Mouse (Mus musculus): ENCODE results near the gene Bex3.
"Not testable (repeated sequence)": the region's sequence is repeated elsewhere in the genome, so short reads cannot be mapped to it uniquely, and the experiment has no call there.

Gene Bex3

GRCm38 (mm10) chrX:136269743-136270392 lies at the start of gene Bex3:
TSS of gene Bex3 (plus strand) at chrX:136270253.
- peak in 1 of 2 experiments; percentile 46 for DNase-seq (ENCODE audit: low spot score in 2 of 2)

DNA sequence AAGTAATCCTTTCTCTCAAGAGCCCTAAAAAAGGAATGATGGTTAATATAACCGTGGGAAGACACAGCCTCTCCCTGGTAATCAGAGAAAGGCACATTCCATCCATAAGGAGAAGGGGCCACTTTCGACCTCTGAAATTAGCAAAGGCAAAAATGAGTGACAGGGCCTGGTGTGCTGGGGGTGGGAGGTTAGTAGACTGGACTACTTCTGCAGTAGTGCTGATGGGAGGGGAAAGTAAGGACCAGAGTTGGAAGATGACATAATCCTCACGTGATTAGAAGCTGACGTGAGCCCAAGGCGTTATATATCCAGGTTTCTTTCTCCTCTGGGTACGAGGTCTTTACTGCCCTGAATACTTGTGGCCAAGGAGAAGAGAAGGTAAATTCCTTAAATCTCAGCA lies 46.3 kb upstream of the Bex3 start:
- DNase-seq (ENCODE audit: low spot score in 2 of 2), result no peak

DNA sequence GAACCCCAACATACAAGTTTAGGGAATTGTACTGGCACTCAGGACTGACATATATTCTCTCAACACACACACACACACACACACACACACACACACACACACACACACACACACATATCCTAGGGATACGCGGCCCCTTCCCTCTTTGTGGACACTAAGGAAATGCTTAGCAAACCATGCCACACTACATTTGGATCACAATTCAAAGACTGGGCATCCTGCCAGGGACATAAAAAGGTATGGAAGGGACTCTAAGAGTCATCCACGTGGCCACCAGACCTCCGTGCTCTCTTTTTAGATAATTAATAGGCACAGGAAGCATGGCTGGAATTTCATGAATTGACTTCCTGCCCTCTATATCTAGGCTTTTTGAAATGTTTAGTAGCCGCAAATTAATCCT lies 42.3 kb upstream of the Bex3 start:
- no peak for DNase-seq (ENCODE audit: low spot score in 2 of 2)

GRCm38 (mm10) chrX:136238118-136238517 lies 31.9 kb upstream of the Bex3 start:
- DNase-seq (ENCODE audit: low spot score in 2 of 2), result no peak

DNA sequence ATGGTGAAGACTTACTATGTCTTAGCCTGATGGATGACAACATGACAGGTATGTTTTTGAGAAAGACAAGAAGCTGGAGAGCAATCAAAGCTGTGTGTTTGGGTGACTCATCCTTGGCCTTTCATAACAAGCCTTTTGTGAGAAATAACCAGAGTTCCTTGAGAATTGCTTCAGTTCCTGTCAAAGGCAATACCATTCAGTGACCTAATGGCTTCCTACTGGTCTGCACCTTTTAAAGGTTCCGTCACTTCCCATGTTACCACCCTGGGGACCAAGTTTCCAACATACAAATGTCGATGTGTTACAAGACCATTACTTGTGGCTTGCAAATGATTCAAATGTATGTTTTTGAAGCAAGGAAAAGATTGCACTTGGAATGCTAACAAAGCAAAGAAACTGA lies 26.9 kb upstream of the Bex3 start:
- DNase-seq (ENCODE audit: low spot score in 2 of 2), result no peak

- peak; percentile 66 to 75 for DNase-seq (ENCODE audit: low spot score in 2 of 2)
Measured at GRCm38 (mm10) chrX:136244574-136245229, 25.4 kb upstream of the Bex3 start, which contains the start of gene Tceal9. TSS of gene Tceal9 (plus strand) at chrX:136245079.

DNA sequence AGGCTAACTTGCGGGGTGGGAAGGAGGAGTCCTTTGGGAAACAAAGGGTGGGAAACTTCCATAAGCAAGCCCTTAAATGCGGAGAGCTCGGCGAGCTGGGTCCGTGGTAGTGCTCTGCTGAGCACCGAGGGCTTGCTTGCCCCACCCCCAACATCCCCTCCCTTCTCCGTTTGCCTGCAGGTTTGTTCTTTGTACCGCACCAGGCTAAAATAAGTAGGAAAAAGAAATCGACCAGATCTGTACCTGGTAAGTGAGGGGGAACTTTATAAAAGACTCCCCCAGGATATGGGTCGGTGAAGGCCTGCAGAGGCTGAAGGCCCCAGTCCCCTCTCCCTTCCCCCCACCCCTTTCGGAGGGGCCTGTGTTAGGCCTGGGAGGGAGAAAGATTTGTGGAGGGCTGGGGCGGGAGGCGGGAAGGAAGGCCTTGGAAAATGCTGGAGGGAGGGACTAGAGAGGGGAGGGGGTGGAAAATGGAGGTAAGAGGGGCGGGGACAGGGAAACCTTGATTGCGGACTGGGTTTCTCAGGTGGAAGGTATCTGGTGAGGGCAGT lies 24.5 kb upstream of the Bex3 start:
- no peak for DNase-seq (ENCODE audit: low spot score in 2 of 2)

DNA sequence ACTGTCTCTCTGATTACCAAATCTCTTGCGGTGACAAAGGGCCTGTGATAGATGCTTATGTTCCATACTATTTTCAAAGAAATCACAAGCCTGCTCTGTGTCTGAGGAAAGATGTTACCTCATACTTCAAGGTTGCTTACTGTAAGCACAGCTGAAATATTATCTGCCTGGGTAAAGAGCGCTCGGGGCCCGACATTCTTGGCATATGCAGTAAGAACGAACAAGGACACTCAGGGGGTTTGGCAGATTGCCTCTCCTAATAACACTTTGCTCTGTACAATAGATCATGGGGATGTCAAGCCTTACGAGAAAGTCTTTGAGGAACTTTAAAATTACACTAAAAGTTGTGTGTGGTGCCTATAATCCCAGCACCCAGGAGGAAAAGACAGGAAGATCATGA lies 21.2 kb upstream of the Bex3 start:
- no peak for DNase-seq (ENCODE audit: low spot score in 2 of 2)

DNA sequence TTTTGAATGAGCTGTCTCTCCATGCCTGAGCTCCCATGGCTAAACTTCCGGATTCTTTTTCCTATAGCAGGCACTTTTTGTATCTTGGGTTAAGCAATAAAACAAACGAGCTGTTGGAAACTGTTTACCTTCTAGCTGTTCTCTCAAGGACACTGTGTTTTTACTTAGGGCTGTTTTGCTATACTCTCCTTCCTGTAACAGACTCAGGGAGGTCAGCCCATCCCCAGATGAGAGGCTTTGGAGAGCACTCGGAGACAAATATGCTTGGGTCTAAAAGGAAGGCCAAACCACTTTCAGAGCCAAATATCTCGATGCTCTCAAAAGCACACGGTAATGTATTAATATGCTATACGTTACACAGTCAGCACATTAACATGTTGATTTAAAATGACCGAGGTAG lies 20.4 kb upstream of the Bex3 start:
- no peak for DNase-seq (ENCODE audit: low spot score in 2 of 2)

GRCm38 (mm10) chrX:136252023-136252729 lies 17.9 kb upstream of the Bex3 start:
- no peak for DNase-seq (ENCODE audit: low spot score in 2 of 2)

GRCm38 (mm10) chrX:136267720-136268119 lies 2.3 kb upstream of the Bex3 start:
- no peak for DNase-seq (ENCODE audit: low spot score in 2 of 2)

DNA sequence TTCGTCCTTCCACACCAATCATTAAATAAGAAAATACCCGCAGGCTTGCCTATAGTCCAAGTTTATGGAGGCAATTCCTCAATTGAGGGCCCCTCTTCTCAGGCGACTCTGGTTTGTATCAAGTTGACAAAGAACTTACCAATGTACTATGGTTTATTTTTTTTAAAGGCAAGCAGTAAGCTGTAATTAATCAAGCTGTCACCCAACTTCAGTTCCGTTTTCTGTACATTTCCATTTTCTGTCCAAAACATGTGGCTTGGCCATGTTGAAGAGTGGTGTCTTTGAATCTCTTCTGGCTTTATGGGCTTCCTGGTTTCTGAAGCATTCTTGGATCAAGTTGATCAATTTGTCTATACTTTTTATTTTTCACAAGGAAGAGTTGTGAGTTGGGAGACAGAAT lies 1.9 kb upstream of the Bex3 start:
- no peak for DNase-seq (ENCODE audit: low spot score in 2 of 2)

DNA sequence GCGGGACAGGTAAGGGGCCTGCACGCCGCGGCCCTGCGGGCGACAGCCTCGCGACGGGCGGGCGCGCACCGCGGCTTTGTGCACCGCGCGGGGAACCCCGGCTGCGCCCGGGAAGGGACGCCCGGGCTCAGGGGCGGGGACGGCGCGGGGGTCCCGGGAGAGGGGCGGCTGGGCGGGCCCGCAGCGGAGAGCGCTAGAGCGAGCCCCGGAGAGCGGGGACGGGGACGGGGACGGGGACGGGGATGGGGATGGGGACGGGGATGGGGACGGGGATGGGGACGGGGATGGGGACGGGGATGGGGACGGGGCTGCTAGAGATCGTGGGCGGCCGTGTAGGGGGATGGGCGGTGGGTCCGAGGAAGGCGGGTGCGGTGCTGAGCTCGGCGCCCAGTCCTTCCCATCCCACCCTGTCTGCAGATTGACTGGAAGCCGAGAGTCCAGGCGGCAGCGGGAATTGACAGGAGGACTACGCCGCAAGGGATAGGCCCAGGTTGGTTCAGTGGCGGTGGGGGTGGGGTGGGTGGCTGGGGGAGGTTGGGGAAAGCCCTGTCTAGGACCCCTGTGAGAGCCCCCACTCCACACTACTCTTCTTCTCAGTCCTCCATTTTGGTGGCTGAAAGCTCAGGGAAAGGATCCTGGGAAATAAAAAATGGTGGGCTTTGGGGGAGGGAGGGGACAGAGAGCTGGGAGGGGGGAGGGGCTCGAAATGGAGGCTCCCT lies 499 bp downstream of the Bex3 start:
- DNase-seq (ENCODE audit: low spot score in 2 of 2), result not testable (repeated sequence)

DNA sequence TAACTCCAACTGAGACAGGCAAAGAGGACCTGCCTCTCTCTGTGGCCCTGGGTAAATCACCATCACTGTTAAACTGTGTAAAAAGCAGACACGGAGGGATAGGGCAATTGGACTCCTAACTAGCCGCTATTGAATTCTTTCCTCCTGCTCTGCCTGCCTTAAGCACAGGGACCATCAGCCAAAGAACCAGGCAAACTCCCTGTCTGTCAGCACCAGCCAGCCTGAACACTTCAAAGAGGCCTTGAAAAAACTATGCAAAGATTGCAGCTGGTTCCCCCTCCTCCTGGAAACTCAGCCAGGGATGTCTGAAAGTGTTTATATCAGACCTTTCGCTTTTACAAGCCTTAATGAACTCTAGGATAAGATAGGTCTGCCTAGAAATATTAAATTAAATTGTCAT lies 4.5 kb downstream of the Bex3 start:
- no peak for DNase-seq (ENCODE audit: low spot score in 2 of 2)

- no peak for DNase-seq (ENCODE audit: low spot score in 2 of 2)
Measured at GRCm38 (mm10) chrX:136275386-136275785, 5.3 kb downstream of the Bex3 start.

GRCm38 (mm10) chrX:136277577-136277976 lies 7.5 kb downstream of the Bex3 start:
- DNase-seq (ENCODE audit: low spot score in 2 of 2), result no peak

DNA sequence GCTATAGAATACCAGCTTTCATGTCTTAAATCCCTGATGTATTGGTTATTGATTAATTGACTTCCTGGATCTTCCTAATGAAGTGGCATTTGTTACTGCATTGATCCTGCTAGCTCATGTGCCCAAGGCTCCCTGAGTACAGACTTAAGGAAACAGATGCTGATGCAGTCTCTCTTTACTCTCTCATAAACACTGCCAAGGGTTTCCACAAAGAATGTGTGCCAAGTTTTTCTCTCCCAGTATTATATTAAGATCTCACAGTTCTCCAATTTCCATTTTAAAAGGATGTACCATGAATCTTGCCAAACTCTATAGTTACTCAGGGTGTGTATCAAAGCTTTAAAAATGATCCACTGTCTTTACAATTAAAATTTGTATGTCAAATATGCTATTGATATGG lies 8.3 kb downstream of the Bex3 start:
- no peak for DNase-seq (ENCODE audit: low spot score in 2 of 2)

- no peak for DNase-seq (ENCODE audit: low spot score in 2 of 2)
Measured at GRCm38 (mm10) chrX:136279410-136279809, 9.4 kb downstream of the Bex3 start.

- no peak for DNase-seq (ENCODE audit: low spot score in 2 of 2)
Measured at GRCm38 (mm10) chrX:136290817-136291281, 20.8 kb downstream of the Bex3 start.

DNA sequence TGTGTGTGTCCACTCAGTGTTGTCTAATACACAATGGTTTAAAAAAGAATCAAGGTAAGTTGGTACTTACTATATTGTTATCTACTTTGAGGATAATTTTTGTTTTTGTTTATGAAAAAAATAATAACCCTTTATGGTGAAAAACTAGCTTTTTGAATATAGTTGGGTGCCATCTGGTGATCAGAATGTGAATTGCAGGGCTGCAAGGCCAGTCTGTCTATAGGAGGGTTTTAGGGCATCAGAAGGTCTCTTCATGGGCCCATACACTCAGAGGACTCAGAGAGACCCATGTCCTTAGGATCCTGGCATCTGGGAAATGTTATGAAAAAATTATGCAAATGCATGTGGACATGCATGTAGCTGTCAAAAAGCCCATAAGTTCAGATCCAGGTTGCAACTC lies 34.2 kb downstream of the Bex3 start:
- DNase-seq (ENCODE audit: low spot score in 2 of 2), result no peak

- no peak for DNase-seq (ENCODE audit: low spot score in 2 of 2)
Measured at GRCm38 (mm10) chrX:136306196-136306595, 36.1 kb downstream of the Bex3 start.

DNA sequence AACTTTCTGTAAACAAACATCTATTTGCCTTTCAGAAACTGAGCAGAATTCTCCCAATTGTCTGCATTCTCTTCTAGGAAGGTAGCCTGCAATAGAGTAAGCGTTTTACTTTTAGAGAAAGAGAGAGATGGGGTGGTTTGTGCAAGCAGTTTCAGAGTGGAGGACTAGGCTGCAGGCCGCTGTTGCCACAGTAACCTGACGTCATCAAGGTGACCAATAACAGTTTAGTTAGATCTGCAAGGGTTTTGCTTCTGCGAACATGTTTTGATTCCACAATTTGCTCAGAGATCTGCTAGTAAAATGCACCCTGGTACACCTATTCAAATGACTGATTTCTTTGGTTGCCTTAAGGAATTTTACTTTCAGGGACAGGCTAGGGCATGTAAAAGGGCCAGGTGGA lies 43.2 kb downstream of the Bex3 start:
- no peak for DNase-seq (ENCODE audit: low spot score in 2 of 2)

All from urinary bladder, postnatal 4 days (tissue).